Mouse (Mus musculus) liver, adult 2 months (tissue): Measurements from ENCODE around the gene Chd3.

Experiments
- CTCF ChIP-seq: fragments of 200-500 bp; IDR thresholded peaks from 2 replicates; pipeline ENCODE4 v1.5.1; 2011; ENCODE audit warnings: low read depth, low read length, control low read depth
- POLR2A ChIP-seq: fragments of 200-500 bp; IDR thresholded peaks from 2 replicates; pipeline ENCODE4 v1.6.1; 2011; ENCODE audit warnings: low read length, control low read depth; ENCODE audit not compliant: insufficient read depth; ENCODE audit errors: extremely low read depth

GRCm38 (mm10) chr11:69316361-69316760 is 52.8 kb downstream of the Chd3 start:
- TF ChIP-seq POLR2A (no peak), CTCF (no peak)
